Mouse (Mus musculus): ENCODE data around the gene Hist2h2ac.

- TF ChIP-seq CTCF (IDR thresholded peaks at IDR 0.05; ENCODE audit: extremely low read depth, insufficient read length, insufficient replicate concordance, low read depth, low read length) (no peak), POLR2A (IDR thresholded peaks at IDR 0.05; ENCODE audit: low read depth, low read length) (no peak)
Measured at GRCm38 (mm10) chr3:96254683-96255355, 34.1 kb upstream of the Hist2h2ac start.
